Mouse (Mus musculus): Measurements from ENCODE around the gene Abhd15.
A peak's percentile ranks its signal among the peaks of the same experiment; 100 is the strongest.

GRCm38 (mm10) chr11:77467784-77468183 lies 47.1 kb upstream of the Abhd15 start:
- TF ChIP-seq CTCF (IDR thresholded peaks at IDR 0.05; ENCODE audit: control insufficient read depth, insufficient read depth, insufficient read length) (peak; percentile 67), USF1 (IDR thresholded peaks at IDR 0.05; ENCODE audit: low read depth) (no peak), CEBPB (IDR thresholded peaks at IDR 0.05; ENCODE audit: low read depth) (no peak), MYOG (IDR thresholded peaks at IDR 0.05; ENCODE audit: control insufficient read depth, extremely low read depth, insufficient read length) (no peak)

Measured in C2C12 (cell line).